Mouse (Mus musculus): ENCODE data around the gene Epas1.

GRCm38 (mm10) chr17:86726480-86726879 lies 27.0 kb upstream of the Epas1 start:
- no peak for TF ChIP-seq POLR2A (IDR thresholded peaks at IDR 0.05; ENCODE audit: low read depth, low read length)
- TF ChIP-seq CTCF (IDR thresholded peaks at IDR 0.05; ENCODE audit: borderline replicate concordance, insufficient read depth, low read length), result no peak

Data from embryonic fibroblast, embryonic 13.5 days (primary cell).